Mouse (Mus musculus): ENCODE measurements around the gene Dctn3. TPM values are rescaled to one million over a fixed set of nuclear protein-coding genes. Genes with fewer than 3 reads are reported as not detected.

The Dctn3 gene
- polyA plus RNA-seq, 1 experiment from 2014 or later: 150 TPM

DNA sequence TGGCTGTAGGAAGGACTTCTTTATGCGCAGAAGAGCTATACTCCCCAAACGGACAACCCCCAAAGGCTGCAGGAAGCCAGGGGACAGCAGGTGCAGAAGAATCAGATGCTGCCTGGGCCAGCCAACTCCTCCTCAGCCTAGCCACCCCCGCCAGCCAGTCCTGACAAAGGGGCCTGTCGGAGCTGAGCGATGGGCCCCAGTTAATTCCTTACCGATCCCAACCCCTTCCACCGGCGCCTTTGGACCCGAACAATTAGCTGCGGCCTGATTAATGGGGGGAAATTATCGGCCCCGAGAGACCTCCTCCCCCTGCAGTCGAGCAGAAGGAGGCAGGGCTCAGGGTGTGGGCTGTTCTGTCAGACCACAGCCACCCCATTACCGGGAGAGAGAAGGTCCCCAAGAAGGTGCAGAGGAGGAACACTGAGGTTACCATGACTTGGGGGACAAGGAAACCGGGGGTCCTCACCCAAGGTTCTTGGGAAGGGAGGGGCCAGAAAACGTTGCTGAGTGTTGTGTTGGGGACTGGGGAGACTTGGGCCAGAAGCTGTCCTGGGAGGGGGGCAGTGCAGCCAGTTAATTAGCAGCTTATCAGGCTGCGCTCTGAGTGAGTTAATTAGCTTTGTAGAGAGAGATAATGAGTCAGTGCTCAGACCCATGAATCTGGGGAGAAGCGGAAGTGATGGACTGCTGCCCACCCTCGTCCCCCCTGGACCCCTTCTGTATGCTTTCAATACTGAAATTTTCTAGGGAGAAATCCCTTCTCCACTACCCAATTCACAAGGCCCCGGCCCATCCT is 4.1 kb upstream of the Dctn3 start:
- Histone ChIP-seq H3K36me3 (no peaks in the 10 kb centered on the region), H3K27ac (replicated peaks) (no peak overlapping the region), H3K4me3 (peak overlapping the region; percentile 23; the same call in 1 of the 2 replicates), H3K9me3 (replicated peaks) (no peaks in the 10 kb centered on the region), H3K27me3 (ENCODE audit: low read depth, poor library complexity, severe bottlenecking) (peaks cover 85% of the 10 kb centered on the region), H3K4me1 (peaks cover 43% of the 10 kb centered on the region)
- DNase-seq (ENCODE audit: low spot score): peak; percentile 12
- WGBS: 14% methylated on average over 20 of the region's 20 CpGs

DNA sequence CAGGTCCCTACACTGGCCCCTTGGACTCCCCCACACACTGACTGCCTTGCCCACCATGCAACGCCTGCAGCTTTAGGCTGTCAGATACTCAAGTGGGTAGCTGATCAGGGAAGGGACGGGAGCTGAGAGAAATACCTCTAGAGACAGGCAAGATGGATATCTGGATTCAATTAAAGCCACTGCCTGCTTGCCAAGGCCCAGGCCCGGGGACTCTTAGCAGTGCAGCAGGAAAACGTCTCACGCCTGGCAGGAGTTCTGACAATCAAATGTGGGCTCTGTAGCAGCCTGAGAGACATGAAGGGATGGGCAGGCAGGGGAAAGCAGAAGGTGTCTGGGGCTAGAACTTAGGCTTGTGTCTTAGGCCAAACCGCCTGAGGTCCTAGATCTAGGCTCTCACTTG is 6.1 kb downstream of the Dctn3 start:
- no peak overlapping the region for H3K4me3 ChIP-seq
- peaks cover 32% of the 10 kb centered on the region for H3K4me1 ChIP-seq
- H3K27ac ChIP-seq (replicated peaks): no peak overlapping the region
- H3K9me3 ChIP-seq (replicated peaks): no peaks in the 10 kb centered on the region
- no peak for DNase-seq (ENCODE audit: low spot score)
- H3K36me3 ChIP-seq: peaks cover 65% of the 10 kb centered on the region
- WGBS: 70% methylated on average over 6 of the region's 6 CpGs
- no peaks in the 10 kb centered on the region for H3K27me3 ChIP-seq (ENCODE audit: low read depth, poor library complexity, severe bottlenecking)

DNA sequence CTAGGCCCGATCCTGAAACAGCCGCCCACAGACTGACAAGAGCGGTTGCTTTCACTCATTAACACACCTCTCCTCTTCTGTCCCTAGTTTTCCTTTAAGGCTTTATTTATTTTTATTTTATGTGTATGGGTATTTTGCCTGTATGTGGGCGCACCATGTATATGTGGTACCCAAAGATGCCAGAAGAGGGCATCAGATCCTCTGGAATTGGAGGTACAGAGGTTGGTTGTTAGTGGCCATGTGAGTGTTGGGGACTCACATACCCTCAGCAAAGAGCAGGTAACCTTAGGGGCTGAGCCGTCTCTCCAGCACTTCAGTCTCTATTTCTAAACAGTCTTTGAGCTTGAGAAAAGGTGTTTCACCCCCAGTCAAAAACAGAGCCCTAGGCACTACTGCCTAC is 7.4 kb downstream of the Dctn3 start:
- no peak overlapping the region for H3K4me3 ChIP-seq
- no peak overlapping the region for H3K27ac ChIP-seq (replicated peaks)
- H3K9me3 ChIP-seq (replicated peaks): no peaks in the 10 kb centered on the region
- peaks cover 75% of the 10 kb centered on the region for H3K36me3 ChIP-seq
- no peak for DNase-seq (ENCODE audit: low spot score)
- no peaks in the 10 kb centered on the region for H3K27me3 ChIP-seq (ENCODE audit: low read depth, poor library complexity, severe bottlenecking)
- 86% methylated on average over 5 of the region's 5 CpGs for WGBS
- H3K4me1 ChIP-seq: peaks cover 40% of the 10 kb centered on the region

DNA sequence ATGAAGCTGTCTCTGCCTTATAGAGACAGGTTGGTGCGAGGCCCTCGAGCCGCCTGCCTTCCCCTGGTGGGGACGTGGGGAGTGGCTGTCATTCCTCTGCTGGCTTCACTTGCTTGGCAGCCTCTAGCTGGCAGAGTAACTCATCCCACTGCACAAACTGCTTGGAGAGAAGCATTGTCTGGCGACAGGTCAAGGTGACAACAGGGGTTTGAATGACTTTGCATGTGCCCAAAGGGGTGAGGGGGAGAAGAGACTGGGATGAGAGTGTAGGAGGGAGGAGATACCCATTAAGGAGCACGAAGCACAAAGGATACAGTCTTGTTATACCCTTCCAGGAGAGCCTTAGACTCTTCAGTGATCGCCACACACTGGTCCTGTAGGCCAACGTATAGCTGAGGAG is 7.9 kb downstream of the Dctn3 start:
- H3K27ac ChIP-seq (replicated peaks): no peak overlapping the region

DNA sequence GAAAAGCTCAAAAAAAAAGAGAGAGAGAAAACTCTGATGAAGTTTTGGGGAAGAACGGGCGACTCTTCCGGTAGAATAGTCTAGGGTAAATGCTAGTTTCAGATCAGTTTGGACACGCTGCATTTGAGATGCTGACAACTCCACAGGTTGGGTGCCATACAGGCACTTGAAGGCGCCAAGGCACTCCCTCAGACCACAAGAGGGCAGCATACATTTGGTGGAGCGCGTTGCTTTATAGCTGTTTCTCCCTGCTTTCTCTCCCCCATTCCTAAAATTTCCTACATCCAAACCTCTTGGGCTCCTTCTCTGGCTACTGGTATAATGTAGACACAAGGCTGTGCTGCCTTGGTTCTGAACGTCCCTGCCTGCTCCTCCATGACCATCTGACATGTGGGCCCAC is 8.7 kb downstream of the Dctn3 start:
- Histone ChIP-seq H3K4me1 (peaks cover 40% of the 10 kb centered on the region), H3K27ac (replicated peaks) (no peak overlapping the region), H3K4me3 (peak overlapping the region; percentile 70; the same call in 1 of the 2 replicates), H3K36me3 (peaks cover 66% of the 10 kb centered on the region), H3K27me3 (ENCODE audit: low read depth, poor library complexity, severe bottlenecking) (no peaks in the 10 kb centered on the region), H3K9me3 (replicated peaks) (no peaks in the 10 kb centered on the region)
- WGBS: 19% methylated on average over 8 of the region's 8 CpGs
- DNase-seq (ENCODE audit: low spot score): peak; percentile 58

More for the DNA sequence above, 7.9 kb downstream of the Dctn3 start:
- WGBS: 86% methylated on average over 8 of the region's 8 CpGs
- H3K9me3 ChIP-seq (replicated peaks): no peaks in the 10 kb centered on the region
- DNase-seq (ENCODE audit: low spot score): no peak
- peaks cover 40% of the 10 kb centered on the region for H3K4me1 ChIP-seq
- H3K27me3 ChIP-seq (ENCODE audit: low read depth, poor library complexity, severe bottlenecking): no peaks in the 10 kb centered on the region
- H3K4me3 ChIP-seq: no peak overlapping the region
- peaks cover 74% of the 10 kb centered on the region for H3K36me3 ChIP-seq

DNA sequence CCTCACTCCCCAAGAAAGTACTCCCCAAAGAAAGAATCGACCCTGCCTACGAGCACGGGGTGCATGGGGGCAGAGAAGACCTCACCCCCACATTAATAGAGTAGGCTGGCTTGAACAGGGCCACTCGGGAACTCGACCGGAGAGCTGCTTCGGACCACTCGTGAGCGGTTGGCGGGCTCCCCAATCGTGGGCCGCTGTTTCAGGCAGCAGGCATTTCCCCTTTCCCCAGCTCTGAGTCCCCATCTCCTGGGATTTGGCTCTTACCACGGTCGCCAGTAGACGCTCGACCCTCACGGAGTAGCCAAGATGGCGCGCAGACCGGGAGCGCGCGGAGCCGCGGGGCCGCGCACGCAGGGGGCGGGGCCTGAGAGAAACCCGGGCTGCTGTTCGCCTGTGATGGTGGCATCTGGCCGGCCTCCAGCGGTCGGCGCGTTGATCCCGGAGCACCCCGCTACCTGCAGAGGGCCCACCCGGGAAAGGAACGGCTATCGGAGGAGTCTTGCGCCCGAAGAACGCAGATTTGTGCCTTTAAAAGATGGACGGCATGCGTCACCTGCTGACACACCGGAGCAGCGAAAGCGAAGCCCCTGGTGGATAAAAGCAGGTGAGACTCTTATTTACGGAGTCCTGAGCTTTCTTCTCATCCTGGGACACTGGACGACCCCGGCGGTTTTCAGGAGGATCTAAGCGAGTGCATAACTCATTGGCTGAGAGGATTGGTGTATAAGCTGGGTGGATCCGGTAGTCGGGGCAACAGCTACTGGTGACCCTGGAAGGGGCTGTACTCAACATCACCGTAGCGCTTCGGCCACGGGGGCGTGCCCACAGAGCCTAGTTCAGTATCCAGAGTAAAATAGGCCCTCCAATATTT is 9.5 kb downstream of the Dctn3 start, which contains the start of gene Rpp25l:
Gene Rpp25l (minus strand): TSS at position 338 of the 871 bp plus-strand sequence.
- H3K4me1 ChIP-seq: peaks cover 45% of the 10 kb centered on the region
- peaks cover 57% of the 10 kb centered on the region for H3K36me3 ChIP-seq

DNA sequence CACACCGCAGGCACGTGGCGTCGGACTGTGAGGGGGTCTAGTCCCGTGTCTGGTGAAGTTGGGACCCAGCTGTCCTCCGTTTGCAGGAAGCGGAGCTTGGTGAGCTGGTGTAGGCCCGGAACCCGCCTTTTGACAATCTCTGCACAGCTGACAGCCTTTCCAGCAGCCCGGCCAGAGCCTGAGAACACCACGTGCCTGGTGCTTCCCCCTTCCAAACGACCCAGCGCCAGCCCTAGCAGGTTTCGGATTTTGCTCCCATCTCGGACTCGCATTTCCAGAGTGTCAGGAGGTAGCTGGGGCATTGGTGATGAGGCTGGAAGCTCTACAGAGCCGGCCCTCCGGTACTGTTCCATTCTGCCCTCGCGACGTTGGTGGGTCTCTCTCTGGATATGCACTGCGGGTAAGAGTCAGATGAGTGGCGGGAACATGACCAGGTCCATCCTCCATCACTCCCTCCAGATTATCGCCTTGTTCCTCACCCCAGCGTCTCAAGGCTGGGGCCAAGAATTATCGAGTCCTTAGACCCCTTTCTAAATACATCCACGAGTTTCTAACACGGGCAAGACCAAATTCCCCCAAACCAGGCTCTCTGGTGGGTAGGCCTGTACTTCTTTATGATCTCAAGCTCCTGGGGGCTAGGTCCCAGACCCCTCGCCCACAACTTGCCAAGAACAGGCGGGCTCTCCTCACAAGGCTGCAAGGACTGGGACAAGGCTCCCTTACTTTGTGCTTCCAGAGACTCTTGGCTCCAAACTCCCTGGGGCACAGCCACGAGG is 10.4 kb downstream of the Dctn3 start:
- peak overlapping the region; percentile 70 for H3K4me3 ChIP-seq
- peak overlapping the region; percentile 92 for H3K27ac ChIP-seq (replicated peaks)
- 58% methylated on average over 31 of the region's 31 CpGs for WGBS
- H3K27me3 ChIP-seq (ENCODE audit: low read depth, poor library complexity, severe bottlenecking): no peaks in the 10 kb centered on the region
- H3K9me3 ChIP-seq (replicated peaks): no peaks in the 10 kb centered on the region
- H3K4me1 ChIP-seq: peaks cover 52% of the 10 kb centered on the region
- H3K36me3 ChIP-seq: peaks cover 49% of the 10 kb centered on the region
- no peak for DNase-seq (ENCODE audit: low spot score)

More for the DNA sequence above, 9.5 kb downstream of the Dctn3 start, which contains the start of gene Rpp25l:
- H3K27me3 ChIP-seq (ENCODE audit: low read depth, poor library complexity, severe bottlenecking): no peaks in the 10 kb centered on the region
- H3K27ac ChIP-seq (replicated peaks): peak within 1 kb of the TSS; percentile 92
- no peaks in the 10 kb centered on the region for H3K9me3 ChIP-seq (replicated peaks)
- peak; percentile 90 for DNase-seq (ENCODE audit: low spot score)
- H3K4me3 ChIP-seq: peak within 1 kb of the TSS; percentile 70
- under 1% methylated on average over 61 of the region's 61 CpGs for WGBS

DNA sequence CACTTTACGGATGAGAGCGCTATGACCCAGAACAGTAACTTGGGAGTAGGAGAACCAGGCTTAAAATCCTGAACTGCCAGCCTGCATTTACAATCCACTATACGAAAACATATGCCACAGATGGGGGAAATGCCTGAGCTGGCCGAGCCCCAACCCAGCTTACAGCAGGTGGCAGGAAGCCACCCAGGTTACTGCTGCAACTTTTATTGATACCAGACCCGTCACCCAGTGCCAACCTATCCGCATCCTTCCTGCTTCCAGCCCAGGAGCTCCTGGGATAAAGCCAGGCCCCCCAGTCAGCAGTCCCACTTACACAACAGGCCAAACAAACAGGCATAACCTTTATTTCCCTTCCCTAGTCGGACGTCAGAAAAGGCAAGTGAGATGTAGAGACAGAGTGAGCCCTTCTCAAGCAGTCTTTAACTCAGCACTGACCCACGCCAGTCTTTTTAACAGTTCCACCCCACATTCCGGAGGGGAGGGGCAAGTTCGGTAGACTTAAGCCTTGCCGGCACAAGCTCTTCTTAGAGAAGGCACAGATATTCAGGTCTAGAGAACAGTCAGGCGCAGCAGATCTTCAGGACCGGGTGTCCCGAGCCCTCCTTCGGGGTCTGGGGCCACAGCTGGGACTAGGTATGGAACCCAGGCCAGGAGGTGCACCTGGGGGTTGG is 11.1 kb downstream of the Dctn3 start:
- Histone ChIP-seq H3K4me3 (peak overlapping the region; percentile 70), H3K9me3 (replicated peaks) (no peaks in the 10 kb centered on the region), H3K27ac (replicated peaks) (peak overlapping the region; percentile 92), H3K4me1 (peaks cover 60% of the 10 kb centered on the region), H3K36me3 (peaks cover 42% of the 10 kb centered on the region), H3K27me3 (ENCODE audit: low read depth, poor library complexity, severe bottlenecking) (no peaks in the 10 kb centered on the region)
- WGBS: 84% methylated on average over 16 of the region's 16 CpGs
- no peak for DNase-seq (ENCODE audit: low spot score)

DNA sequence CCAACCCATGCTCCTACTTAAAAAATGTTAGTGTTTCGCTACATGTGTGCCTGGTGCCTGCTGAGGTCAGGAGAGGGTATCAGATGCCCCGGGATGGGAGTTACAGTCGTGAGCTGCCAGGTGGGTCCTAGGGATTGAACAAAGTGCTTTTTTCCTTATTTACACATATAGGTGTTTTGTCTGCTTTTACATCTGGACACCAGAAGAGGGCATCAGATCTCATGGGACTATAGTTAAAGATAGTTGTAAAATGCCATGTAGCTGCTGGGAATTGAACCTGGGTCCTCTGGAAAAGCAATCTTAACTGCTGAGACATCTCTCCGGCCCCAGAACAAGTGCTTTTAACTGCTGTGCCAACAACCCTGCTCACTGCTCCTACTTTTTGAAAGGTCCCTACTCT is 12.7 kb downstream of the Dctn3 start:
- peaks cover 64% of the 10 kb centered on the region for H3K4me1 ChIP-seq
- H3K4me3 ChIP-seq: no peak overlapping the region
- 70% methylated on average over 4 of the region's 4 CpGs for WGBS

DNA sequence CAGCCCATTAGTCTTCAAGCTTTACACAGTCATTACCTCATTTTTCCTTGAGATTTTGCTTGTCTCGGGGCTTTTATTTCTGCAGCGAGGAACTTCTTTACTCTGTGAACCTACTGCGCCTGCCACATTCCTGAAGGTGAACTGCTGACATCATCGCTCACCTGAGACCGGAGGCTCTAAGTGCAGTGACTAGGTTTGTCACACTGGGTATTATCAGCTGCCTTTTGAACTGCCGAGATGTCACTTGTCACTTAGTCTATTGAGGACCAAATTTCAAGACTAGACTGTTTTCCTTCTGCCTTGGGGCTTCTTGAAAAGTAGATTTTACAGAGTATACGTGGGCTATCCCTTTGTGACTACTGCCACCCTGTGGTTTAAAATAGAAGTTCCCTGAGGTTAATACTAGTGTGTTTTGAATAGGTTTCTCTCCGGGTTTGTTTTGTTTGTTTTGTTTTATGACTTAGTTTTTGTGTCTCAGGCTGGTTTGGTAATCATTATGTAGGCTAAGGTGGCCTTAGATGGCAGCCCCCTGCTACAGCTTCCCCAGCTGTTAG is 14.7 kb downstream of the Dctn3 start:
- WGBS: 48% methylated on average over 8 of the region's 8 CpGs
- Histone ChIP-seq H3K36me3 (peaks cover 23% of the 10 kb centered on the region), H3K4me1 (peaks cover 63% of the 10 kb centered on the region), H3K4me3 (no peak overlapping the region), H3K27me3 (ENCODE audit: low read depth, poor library complexity, severe bottlenecking) (peaks cover 30% of the 10 kb centered on the region), H3K27ac (replicated peaks) (no peak overlapping the region), H3K9me3 (replicated peaks) (no peaks in the 10 kb centered on the region)
- no peak for DNase-seq (ENCODE audit: low spot score)

More for the DNA sequence above, 12.7 kb downstream of the Dctn3 start:
- Histone ChIP-seq H3K27ac (replicated peaks) (no peak overlapping the region), H3K27me3 (ENCODE audit: low read depth, poor library complexity, severe bottlenecking) (peaks cover 15% of the 10 kb centered on the region), H3K36me3 (peaks cover 28% of the 10 kb centered on the region), H3K9me3 (replicated peaks) (no peaks in the 10 kb centered on the region)
- no peak for DNase-seq (ENCODE audit: low spot score)

DNA sequence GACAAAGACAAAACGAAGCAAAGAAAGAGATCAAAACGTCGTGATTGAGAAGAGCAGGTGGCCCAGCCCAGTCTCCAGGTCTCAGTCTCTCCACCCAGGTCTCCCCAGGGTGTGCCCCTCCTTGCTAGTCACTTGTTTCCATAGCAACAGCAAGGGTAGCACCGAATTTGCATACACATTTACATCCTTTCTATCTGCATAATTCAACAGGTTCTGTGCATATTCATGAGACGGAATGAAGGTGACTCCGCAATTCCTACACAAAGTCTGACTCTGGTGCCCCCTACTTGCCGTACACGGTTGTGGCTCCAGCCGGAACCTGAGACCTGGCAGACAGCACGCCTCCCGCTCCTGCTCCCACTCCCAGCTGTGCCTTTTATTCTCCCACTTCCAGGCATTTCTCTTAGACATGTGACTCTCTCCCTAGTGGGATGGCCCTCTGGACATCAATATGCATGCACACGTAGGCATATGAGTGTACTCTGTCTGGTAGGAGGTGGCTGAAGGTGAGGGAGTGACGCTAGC is 15.9 kb downstream of the Dctn3 start:
- H3K36me3 ChIP-seq: peaks cover 18% of the 10 kb centered on the region
- peak overlapping the region; percentile 30 for H3K4me3 ChIP-seq
- H3K4me1 ChIP-seq: peaks cover 54% of the 10 kb centered on the region
- peaks cover 30% of the 10 kb centered on the region for H3K27me3 ChIP-seq (ENCODE audit: low read depth, poor library complexity, severe bottlenecking)
- H3K27ac ChIP-seq (replicated peaks): peak overlapping the region; percentile 20; the same call in 1 of the 2 replicates
- peak; percentile 77 for DNase-seq (ENCODE audit: low spot score)
- H3K9me3 ChIP-seq (replicated peaks): no peaks in the 10 kb centered on the region
- WGBS: 3% methylated on average over 13 of the region's 13 CpGs

Measured in midbrain, embryonic 10.5 days (tissue).